Comparison of ENCODE assay signal across 23 mouse cellular contexts in the genomic region with DNA sequence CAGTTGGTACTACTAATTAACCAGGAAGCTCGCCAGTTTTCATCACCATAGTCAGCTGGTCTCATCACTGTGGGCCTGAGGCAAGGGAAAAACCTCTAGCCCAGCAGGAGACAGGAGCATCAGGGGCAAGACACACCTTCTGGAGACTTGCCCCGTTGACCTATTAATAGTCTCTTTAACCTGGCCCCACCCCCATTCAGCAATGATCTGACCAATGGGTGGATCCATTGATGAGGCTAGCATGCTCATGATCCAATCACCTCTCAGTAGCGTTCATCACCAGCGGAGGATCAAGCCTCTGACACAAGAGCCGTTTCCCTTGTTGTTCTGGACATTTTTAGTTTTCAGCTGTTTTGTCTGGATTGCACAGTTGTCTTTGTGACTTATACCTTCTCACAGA. TPM values are rescaled to one million over a fixed set of nuclear protein-coding genes. Genes with fewer than 3 reads are reported as not detected.
DNase-seq lines count a peak whose midpoint lies in the region; ATAC-seq and TF ChIP-seq lines count a peak whose summit lies in the region.
"Had no signal": no experiment of that assay in that cellular context is flagged by ENCODE, and none has a peak within 500 bp of the region (broad histone marks: within the 10 kb centered on the region; RNA-seq: fewer than 3 reads in every experiment).

No protein-coding gene starts in this region.

- peaks cover 3% of the 10 kb centered on the region for H3K4me1 ChIP-seq in liver, adult 2 months (ENCODE audit: control insufficient read depth, insufficient read depth, low read length)
- 0 out of 2 replicates have a peak, but pooled peaks cover 3% of the 10 kb centered on the region for H3K4me1 ChIP-seq in stomach, embryonic 15.5 days

- H3K4me3 ChIP-seq in liver, adult 2 months (ENCODE audit: insufficient read depth, low read depth, low read length), result no peak overlapping the region
- no peak overlapping the region for H3K4me3 ChIP-seq in stomach, embryonic 15.5 days (replicated peaks)

- no peak for TF ChIP-seq POLR2A in liver, adult 2 months (IDR thresholded peaks at IDR 0.05; ENCODE audit: extremely low read depth, insufficient read depth, low read length)

- DNase-seq in liver, adult 2 months (ENCODE audit: extremely low read depth, low read depth, low spot score), result peak; percentile 52
- DNase-seq in liver, result no peak
- DNase-seq in ES-CJ7 (ENCODE audit: low read depth, low spot score), result peak; percentile 66
- peak; percentile 87 for DNase-seq in R1 (ENCODE audit: low read depth, low spot score)
- DNase-seq in layer of hippocampus, adult 11-12 months (ENCODE audit: low spot score), result no peak
- DNase-seq in thymus, postnatal 4 days, result no peak
- DNase-seq: cerebellum, adult 2 months; cerebellum, postnatal 36 days; gastrocnemius, postnatal 36 days; heart, postnatal 10 days; lung, postnatal 10 days; midbrain, embryonic 14.5 days had no signal

- peak overlapping the region; percentile 45 for H3K4me2 ChIP-seq in stomach, embryonic 15.5 days

- H3K27ac ChIP-seq in liver, adult 2 months (replicated peaks; ENCODE audit: insufficient read depth, low read depth, low read length), result peak overlapping the region; percentile 30; the same call in 1 of the 2 replicates
- H3K27ac ChIP-seq in stomach, embryonic 15.5 days, result no peak overlapping the region
- H3K27ac ChIP-seq: limb, embryonic 13.5 days had no signal

- no peaks in the 10 kb centered on the region for H3K9me3 ChIP-seq in stomach, embryonic 15.5 days
- H3K9me3 ChIP-seq: limb, embryonic 13.5 days had no signal

- TF ChIP-seq CTCF in liver, adult 2 months (IDR thresholded peaks at IDR 0.05; ENCODE audit: low read depth, low read length), result no peak

- no peak for ATAC-seq in stomach, embryonic 15.5 days (ENCODE audit: insufficient read depth, low FRiP score, low read depth)
- ATAC-seq: forebrain, embryonic 16.5 days had no signal

- H3K79me2 ChIP-seq in liver, adult 2 months (ENCODE audit: control insufficient read depth, insufficient read depth, low read length), result no peaks in the 10 kb centered on the region

- no peak overlapping the region for H3K9ac ChIP-seq in liver, adult 2 months (ENCODE audit: low read depth, low read length)
- H3K9ac ChIP-seq in stomach, embryonic 15.5 days, result no peak overlapping the region
- H3K9ac ChIP-seq: limb, embryonic 13.5 days had no signal

- no peaks in the 10 kb centered on the region for H3K36me3 ChIP-seq in liver, adult 2 months (ENCODE audit: control insufficient read depth, insufficient read depth, low read length)
- H3K36me3 ChIP-seq in stomach, embryonic 15.5 days, result no peaks in the 10 kb centered on the region
- H3K36me3 ChIP-seq: limb, embryonic 13.5 days had no signal

- WGBS in liver, adult 2 months, result 56% methylated on average over 5 of the region's 5 CpGs
- WGBS in stomach, embryonic 15.5 days, result 61% methylated on average over 5 of the region's 5 CpGs

- no peaks in the 10 kb centered on the region for H3K27me3 ChIP-seq in liver, adult 2 months (ENCODE audit: control insufficient read depth, insufficient read depth, low read length)
- no peaks in the 10 kb centered on the region for H3K27me3 ChIP-seq in stomach, embryonic 15.5 days (replicated peaks)
- H3K27me3 ChIP-seq: limb, embryonic 13.5 days had no signal

RNA-seq across cellular contexts. Expression of a gene that starts 12.3 kb away (rescaled TPM):
- total RNA-seq in liver, adult 2 months (2014; rRNA removed), result not detected in 2 replicates
- polyA plus RNA-seq in liver, adult 2 months (2012; rRNA removed), result 0.02 and 0.16 TPM in 2 replicates
- 0.54 and 0.81 TPM in 2 replicates for polyA plus RNA-seq in stomach, embryonic 15.5 days (2015; fragmentation: Nextera tagmentation; extraction: Ambion mirVana)
- total RNA-seq: gastrocnemius, postnatal 36 days; heart, postnatal 10 days; megakaryocyte, adult 5-6 weeks had no signal
- polyA plus RNA-seq: heart, embryonic 11.5 days; hindbrain, embryonic 11.5 days had no signal

RNA-seq across cellular contexts. Expression of a gene that starts 23.4 kb away (rescaled TPM):
- not detected in 2 replicates for total RNA-seq in liver, adult 2 months (2014; rRNA removed)
- not detected in 2 replicates for polyA plus RNA-seq in liver, adult 2 months (2012; rRNA removed)
- 0.18 and 0.30 TPM in 2 replicates for polyA plus RNA-seq in stomach, embryonic 15.5 days (2015; fragmentation: Nextera tagmentation; extraction: Ambion mirVana)
- total RNA-seq: adrenal gland, adult 18-20 months; adrenal gland, postnatal 4 days; gastrocnemius, postnatal 36 days; heart, postnatal 10 days; layer of hippocampus, postnatal 25 days; megakaryocyte, adult 5-6 weeks; MEL had no signal
- polyA plus RNA-seq: embryonic facial prominence, embryonic 11.5 days; heart, embryonic 11.5 days had no signal

RNA-seq across cellular contexts. Expression of a gene that starts 47.1 kb away (rescaled TPM):
- total RNA-seq in liver, adult 2 months (2014; rRNA removed), result 15.2 and 17.2 TPM in 2 replicates
- polyA plus RNA-seq in liver, adult 2 months (2012; rRNA removed), result 7.7 and 8.7 TPM in 2 replicates
- polyA plus RNA-seq in stomach, embryonic 15.5 days (2015; fragmentation: Nextera tagmentation; extraction: Ambion mirVana), result 89.9 and 95.1 TPM in 2 replicates

Comparison
In these comparisons a context has a peak if more than half of its experiments do, and no peak if none do; other contexts are left out.
1. DNase-seq: peak in liver, adult 2 months (single experiment), ES-CJ7 (single experiment) and R1 (single experiment); none in liver (single experiment), layer of hippocampus, adult 11-12 months (single experiment) and thymus, postnatal 4 days (single experiment).